Mouse (Mus musculus) lung, adult 2 months (tissue): ENCODE results near the gene Mpeg1.

Experiments used
- CTCF ChIP-seq: fragments of 200-500 bp; IDR thresholded peaks from 2 replicates; pipeline ENCODE4 v1.5.1; 2011; ENCODE audit warnings: mild to moderate bottlenecking, low read length, control low read depth; ENCODE audit not compliant: insufficient read depth
- POLR2A ChIP-seq: fragments of 200-500 bp; IDR thresholded peaks from 2 replicates; pipeline ENCODE4 v1.6.1; 2011; ENCODE audit warnings: low read depth, mild to moderate bottlenecking, control low read depth, low read length, borderline replicate concordance; ENCODE audit errors: extremely low read depth

DNA sequence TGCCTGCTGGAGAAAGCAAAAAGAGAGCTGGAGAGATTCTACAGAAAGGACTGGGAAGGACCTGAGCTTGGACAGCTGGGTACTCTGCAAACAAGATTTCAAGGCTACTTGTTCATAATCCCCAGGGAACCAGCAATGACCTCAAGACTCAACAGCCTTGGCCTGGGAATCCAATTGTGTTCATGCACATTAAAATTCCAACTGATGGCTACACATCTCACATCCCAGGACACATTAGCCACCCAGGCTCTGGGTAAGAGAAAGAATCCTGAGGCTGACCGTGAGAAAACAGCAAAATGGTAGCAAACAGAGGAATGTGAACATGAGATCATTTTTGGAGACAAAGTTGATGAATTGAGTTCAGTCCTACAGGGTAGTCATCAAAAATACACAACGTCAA lies 35.7 kb downstream of the Mpeg1 start:
- TF ChIP-seq CTCF, result no peak
- no peak for TF ChIP-seq POLR2A
